ENCODE assay signal across 19 mouse cellular contexts in the genomic region with DNA sequence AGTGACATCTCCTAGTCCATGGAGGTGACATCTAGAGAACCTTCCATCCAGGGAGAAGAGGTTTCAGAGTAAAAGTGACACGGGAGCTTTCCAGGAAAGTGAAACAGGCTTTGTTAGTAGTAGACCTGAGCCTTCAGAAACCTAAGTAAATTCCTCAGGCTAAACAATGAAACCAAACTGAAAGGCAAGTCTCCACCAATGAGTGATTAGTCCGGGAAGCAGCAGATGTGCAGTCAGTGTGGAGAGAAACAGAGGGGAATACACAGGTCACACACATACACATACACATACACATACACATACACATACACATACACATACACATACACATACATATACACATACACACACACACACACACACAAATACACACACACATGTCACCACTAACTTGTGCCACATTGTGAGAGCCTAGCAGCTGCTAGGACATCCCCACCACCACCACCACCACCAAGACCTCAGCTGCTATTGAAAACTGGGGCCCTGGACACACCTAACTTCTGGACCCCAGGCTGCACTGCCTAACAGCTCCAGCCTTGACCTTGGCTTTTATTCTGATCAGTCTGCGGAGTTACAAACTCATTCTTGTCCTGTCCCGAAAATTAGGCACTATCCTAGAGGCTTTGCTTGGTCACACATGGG. TPM values are rescaled to one million over a fixed set of nuclear protein-coding genes. Genes with fewer than 3 reads are reported as not detected.
DNase-seq lines count a peak whose midpoint lies in the region; ATAC-seq and TF ChIP-seq lines count a peak whose summit lies in the region.
"Had no signal": no experiment of that assay in that cellular context is flagged by ENCODE, and none has a peak within 500 bp of the region (broad histone marks: within the 10 kb centered on the region; RNA-seq: fewer than 3 reads in every experiment).

No protein-coding gene starts in this region.

- no peak overlapping the region for H3K4me2 ChIP-seq in kidney, embryonic 14.5 days (replicated peaks; ENCODE audit: low read depth, low read length)
- H3K4me2 ChIP-seq in forebrain, embryonic 13.5 days, result no peak overlapping the region
- H3K4me2 ChIP-seq: embryonic facial prominence, embryonic 12.5 days; heart, embryonic 13.5 days; hindbrain, embryonic 13.5 days had no signal

- in situ Hi-C loops in ES-E14 (cut with MboI; ENCODE audit: low sequenced_read_pairs in 2 of 2, unreplicated experiment in 2 of 2), result no loop called here

- intact Hi-C loops in heart, postnatal 25 days (cut with DNase I), result no loop called here

- peaks cover 8% of the 10 kb centered on the region; the same call in 1 of the 2 replicates for H3K4me1 ChIP-seq in kidney, adult 2 months (ENCODE audit: control insufficient read depth, insufficient read depth, low read length)
- no peaks in the 10 kb centered on the region for H3K4me1 ChIP-seq in kidney, embryonic 14.5 days (ENCODE audit: control insufficient read depth, insufficient read depth, low read length)
- peaks cover 9 to 25% of the 10 kb centered on the region in 2 experiments for H3K4me1 ChIP-seq in ES-E14 (ENCODE audit: control insufficient read depth in 2 of 2, insufficient read depth in 2 of 2, low read length in 2 of 2, poor library complexity in 1 of 2)
- 0 out of 2 replicates have a peak, but pooled peaks cover 4% of the 10 kb centered on the region for H3K4me1 ChIP-seq in forebrain, embryonic 13.5 days
- H3K4me1 ChIP-seq: embryonic facial prominence, embryonic 12.5 days had no signal

- no peak for TF ChIP-seq POLR2A in kidney, adult 2 months (IDR thresholded peaks at IDR 0.05; ENCODE audit: low read depth, low read length)

- no peaks in the 10 kb centered on the region for H3K9me3 ChIP-seq in kidney, embryonic 14.5 days (ENCODE audit: control insufficient read depth, low read length)
- H3K9me3 ChIP-seq in ES-E14 (ENCODE audit: control insufficient read depth, insufficient read depth, low read depth, low read length), result no peaks in the 10 kb centered on the region
- H3K9me3 ChIP-seq in forebrain, embryonic 13.5 days (replicated peaks), result no peaks in the 10 kb centered on the region
- H3K9me3 ChIP-seq: embryonic facial prominence, embryonic 12.5 days; heart, embryonic 13.5 days; hindbrain, embryonic 13.5 days had no signal

- no peak overlapping the region for H3K4me3 ChIP-seq in kidney, adult 2 months (ENCODE audit: insufficient read depth, low read depth, low read length)
- H3K4me3 ChIP-seq in kidney, embryonic 14.5 days (ENCODE audit: low read length), result no peak overlapping the region
- H3K4me3 ChIP-seq in layer of hippocampus, adult 2 months, result no peak overlapping the region
- H3K4me3 ChIP-seq in ES-E14 (ENCODE audit: insufficient read depth in 1 of 2, low read depth in 1 of 2, low read length in 2 of 2, poor library complexity in 1 of 2, severe bottlenecking in 1 of 2), result no peak overlapping the region
- H3K4me3 ChIP-seq in forebrain, embryonic 13.5 days, result no peak overlapping the region
- H3K4me3 ChIP-seq: embryonic facial prominence, embryonic 12.5 days; heart, embryonic 13.5 days; hindbrain, embryonic 13.5 days had no signal

- no peak for TF ChIP-seq CTCF in kidney, adult 2 months (conservative IDR thresholded peaks at IDR 0.05; ENCODE audit: insufficient read depth, insufficient read length, low read depth, low read length)
- no peak for TF ChIP-seq CTCF in layer of hippocampus, adult 2 months (conservative IDR thresholded peaks at IDR 0.05)

- no peak for DNase-seq in kidney, adult 2 months
- no peak for DNase-seq in layer of hippocampus, adult 2 months (ENCODE audit: low spot score in 2 of 2)
- DNase-seq in layer of hippocampus, postnatal 36 days, result no peak
- DNase-seq in ES-E14 (ENCODE audit: low read depth, low spot score), result no peak
- no peak for DNase-seq in heart, postnatal 25 days (ENCODE audit: low spot score)
- DNase-seq: adrenal gland, adult 8-10 months; cerebellum, adult 11 months; cerebellum, adult 9-10 months; cerebellum, postnatal 25 days; gastrocnemius, postnatal 10 days had no signal

- H3K36me3 ChIP-seq in kidney, adult 2 months (ENCODE audit: control insufficient read depth, insufficient read depth, low read length), result no peaks in the 10 kb centered on the region
- H3K36me3 ChIP-seq in kidney, embryonic 14.5 days (ENCODE audit: control insufficient read depth, insufficient read depth, low read length), result no peaks in the 10 kb centered on the region
- no peaks in the 10 kb centered on the region for H3K36me3 ChIP-seq in ES-E14 (ENCODE audit: control insufficient read depth, insufficient read depth, low read length, poor library complexity, severe bottlenecking)
- H3K36me3 ChIP-seq in forebrain, embryonic 13.5 days (ENCODE audit: poor library complexity, severe bottlenecking), result 0 out of 2 replicates have a peak, but pooled peaks cover 3% of the 10 kb centered on the region
- H3K36me3 ChIP-seq: embryonic facial prominence, embryonic 12.5 days; heart, embryonic 13.5 days; hindbrain, embryonic 13.5 days had no signal

- WGBS in kidney, adult 2 months, result 65% methylated on average over 4 of the region's 4 CpGs
- WGBS in kidney, embryonic 14.5 days, result 86% methylated on average over 4 of the region's 4 CpGs
- 70% methylated on average over 4 of the region's 4 CpGs for WGBS in forebrain, embryonic 13.5 days

- H3K27me3 ChIP-seq in kidney, adult 2 months (replicated peaks; ENCODE audit: control insufficient read depth, insufficient read depth, low read length), result no peaks in the 10 kb centered on the region
- no peaks in the 10 kb centered on the region for H3K27me3 ChIP-seq in kidney, embryonic 14.5 days (ENCODE audit: control insufficient read depth, insufficient read depth, low read length)
- H3K27me3 ChIP-seq in forebrain, embryonic 13.5 days, result no peaks in the 10 kb centered on the region
- H3K27me3 ChIP-seq: embryonic facial prominence, embryonic 12.5 days; heart, embryonic 13.5 days; hindbrain, embryonic 13.5 days; Patski had no signal

- no peak overlapping the region for H3K9ac ChIP-seq in kidney, embryonic 14.5 days (ENCODE audit: low read depth, low read length)
- no peak overlapping the region for H3K9ac ChIP-seq in ES-E14 (ENCODE audit: insufficient read depth, low read depth, low read length, poor library complexity, severe bottlenecking)
- no peak overlapping the region for H3K9ac ChIP-seq in forebrain, embryonic 13.5 days
- H3K9ac ChIP-seq: embryonic facial prominence, embryonic 12.5 days; heart, embryonic 13.5 days; hindbrain, embryonic 13.5 days had no signal

- no peak for ATAC-seq in kidney, embryonic 14.5 days (ENCODE audit: low FRiP score, low TSS enrichment)
- ATAC-seq in forebrain, embryonic 13.5 days, result no peak
- ATAC-seq: forebrain, embryonic 16.5 days; hindbrain, postnatal 0 days had no signal

- H3K27ac ChIP-seq in kidney, adult 2 months (ENCODE audit: insufficient read depth, low read depth, low read length), result peak overlapping the region; percentile 98
- no peak overlapping the region for H3K27ac ChIP-seq in kidney, embryonic 14.5 days (ENCODE audit: low read depth, low read length)
- H3K27ac ChIP-seq in layer of hippocampus, adult 2 months, result 0 out of 2 replicates have a peak overlapping the region, but pooled peaks have one; percentile 10
- peak overlapping the region; percentile 84 for H3K27ac ChIP-seq in ES-E14 (ENCODE audit: insufficient read depth, low read depth, low read length, poor library complexity, severe bottlenecking)
- H3K27ac ChIP-seq in forebrain, embryonic 13.5 days, result no peak overlapping the region
- H3K27ac ChIP-seq: embryonic facial prominence, embryonic 12.5 days; heart, embryonic 13.5 days; hindbrain, embryonic 13.5 days; hindbrain, postnatal 0 days had no signal

TF ChIP-seq in ES-E14, 5 proteins besides CTCF, POLR2A, EP300 and RAD21:
- 0 out of 2 replicates have a peak, but pooled peaks have one; percentile 14 for TF ChIP-seq HCFC1 (IDR thresholded peaks at IDR 0.05; ENCODE audit: borderline replicate concordance, insufficient read depth, low read length)
- TF ChIP-seq ZC3H11A (IDR thresholded peaks at IDR 0.05; ENCODE audit: borderline replicate concordance, low read depth, low read length), result no peak

RNA-seq across cellular contexts. Expression of a gene that starts 21.1 kb away (rescaled TPM):
- polyA plus RNA-seq in kidney, adult 2 months (2012; rRNA removed), result 27.6 and 30.5 TPM in 2 replicates
- polyA plus RNA-seq in kidney, embryonic 14.5 days (2014; fragmentation: Nextera tagmentation; extraction: Ambion mirVana), result 17.4 and 23.6 TPM in 2 replicates
- 100 to 1,000 TPM; 227 to 233 TPM for total RNA-seq in layer of hippocampus, adult 2 months (2021)
- total RNA-seq in layer of hippocampus, postnatal 36 days (2021), result 100 to 1,000 TPM; 255 to 264 TPM
- total RNA-seq in ES-E14 (2012; rRNA removed), result 122 and 139 TPM in 2 replicates
- polyA plus RNA-seq in forebrain, embryonic 13.5 days (2015; fragmentation: Nextera tagmentation; extraction: Ambion mirVana), result 559 and 618 TPM in 2 replicates
- 1 to 10 TPM; 4.1 to 5.6 TPM for total RNA-seq in heart, postnatal 25 days (2021)
- total RNA-seq: hematopoietic stem cell, adult 5-6 weeks had no signal

RNA-seq across cellular contexts. Expression of a gene that starts 31.3 kb away (rescaled TPM):
- polyA plus RNA-seq in kidney, adult 2 months (2012; rRNA removed), result 152 and 164 TPM in 2 replicates
- 62.1 and 73.4 TPM in 2 replicates for polyA plus RNA-seq in kidney, embryonic 14.5 days (2014; fragmentation: Nextera tagmentation; extraction: Ambion mirVana)
- 1,000 to 10,000 TPM in 1 of 2 experiments, 100 to 1,000 TPM in 1; 962 to 1,047 TPM for total RNA-seq in layer of hippocampus, adult 2 months (2021)
- total RNA-seq in layer of hippocampus, postnatal 36 days (2021), result 1,000 to 10,000 TPM; 1,112 to 1,144 TPM
- 35.6 and 62.2 TPM in 2 replicates for total RNA-seq in ES-E14 (2012; rRNA removed)
- 761 and 874 TPM in 2 replicates for polyA plus RNA-seq in forebrain, embryonic 13.5 days (2015; fragmentation: Nextera tagmentation; extraction: Ambion mirVana)
- total RNA-seq in heart, postnatal 25 days (2021), result 10 to 100 TPM; 55.0 to 57.4 TPM

RNA-seq across cellular contexts. Expression of a gene that starts 53.6 kb away (rescaled TPM):
- polyA plus RNA-seq in kidney, adult 2 months (2012; rRNA removed), result 88.7 and 96.2 TPM in 2 replicates
- polyA plus RNA-seq in kidney, embryonic 14.5 days (2014; fragmentation: Nextera tagmentation; extraction: Ambion mirVana), result 84.6 and 100 TPM in 2 replicates
- total RNA-seq in layer of hippocampus, adult 2 months (2021), result 10 to 100 TPM; 23.7 to 23.9 TPM
- 10 to 100 TPM; 25.1 TPM for total RNA-seq in layer of hippocampus, postnatal 36 days (2021)
- total RNA-seq in ES-E14 (2012; rRNA removed), result 80.1 and 99.8 TPM in 2 replicates
- polyA plus RNA-seq in forebrain, embryonic 13.5 days (2015; fragmentation: Nextera tagmentation; extraction: Ambion mirVana), result 121 and 128 TPM in 2 replicates
- 10 to 100 TPM; 22.9 to 29.7 TPM for total RNA-seq in heart, postnatal 25 days (2021)

Comparison
In these comparisons a context has a peak if more than half of its experiments do, and no peak if none do; other contexts are left out.
1. H3K27ac ChIP-seq: peak in kidney, adult 2 months (single experiment), layer of hippocampus, adult 2 months (single experiment) and ES-E14 (single experiment); none in kidney, embryonic 14.5 days (single experiment) and forebrain, embryonic 13.5 days (single experiment).
2. RNA of a gene that starts 21.1 kb away (total RNA-seq): 255 to 264 TPM in layer of hippocampus, postnatal 36 days, 227 to 233 TPM in layer of hippocampus, adult 2 months and 122 to 139 TPM in ES-E14; 4.1 to 5.6 TPM in heart, postnatal 25 days; every median in the first group is over 10 times any median in the second.
3. RNA of a gene that starts 31.3 kb away (total RNA-seq): 1,112 to 1,144 TPM in layer of hippocampus, postnatal 36 days and 962 to 1,047 TPM in layer of hippocampus, adult 2 months; 35.6 to 62.2 TPM in ES-E14 and 55.0 to 57.4 TPM in heart, postnatal 25 days; every median in the first group is over 10 times any median in the second.